Mouse (Mus musculus): ENCODE results near the gene Paxbp1.
A peak's percentile ranks its signal among the peaks of the same experiment; 100 is the strongest.

The Paxbp1 gene

DNA sequence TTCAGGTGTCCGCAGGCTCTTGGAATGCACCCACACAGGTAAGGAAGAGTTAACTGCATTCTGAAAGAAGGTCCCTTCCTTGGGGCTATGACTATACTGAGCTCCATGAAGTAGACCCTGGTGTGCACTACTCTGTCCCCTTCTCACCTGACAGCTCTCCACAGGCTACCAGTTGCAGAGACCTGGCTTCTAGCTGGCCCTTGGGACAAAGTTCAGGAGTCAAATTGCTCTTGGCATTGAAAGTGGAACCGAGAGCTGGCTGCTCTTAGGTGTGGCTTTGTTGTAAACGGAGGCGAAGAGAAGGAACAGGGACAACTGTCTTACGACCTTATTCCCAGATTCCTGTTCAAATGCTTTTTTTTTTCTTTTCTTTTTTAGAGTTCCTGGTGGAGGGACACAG, 10.8 kb upstream of the Paxbp1 start:
- DNase-seq (ENCODE audit: low read depth, low spot score), result no peak

DNA sequence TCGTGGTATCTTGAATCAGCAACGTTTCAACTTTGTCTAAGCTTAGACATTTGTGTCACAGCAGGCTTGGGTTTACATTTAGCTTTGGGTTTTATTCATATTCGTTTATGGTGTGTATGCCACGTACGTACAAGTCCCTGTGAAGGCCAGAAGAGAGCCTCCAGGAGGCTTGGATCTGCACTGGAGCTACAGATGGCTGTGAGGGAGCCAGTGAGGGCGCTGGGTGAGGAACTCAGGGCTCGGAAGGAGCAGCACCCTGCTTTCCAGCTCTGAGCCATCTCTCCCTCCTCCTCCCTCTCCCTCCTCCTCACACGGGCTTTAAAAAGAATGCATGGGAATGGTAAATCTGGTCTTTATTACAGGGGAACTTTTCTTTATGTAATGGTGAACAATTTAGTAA, 9.3 kb upstream of the Paxbp1 start:
- no peak for DNase-seq (ENCODE audit: low read depth, low spot score)

DNA sequence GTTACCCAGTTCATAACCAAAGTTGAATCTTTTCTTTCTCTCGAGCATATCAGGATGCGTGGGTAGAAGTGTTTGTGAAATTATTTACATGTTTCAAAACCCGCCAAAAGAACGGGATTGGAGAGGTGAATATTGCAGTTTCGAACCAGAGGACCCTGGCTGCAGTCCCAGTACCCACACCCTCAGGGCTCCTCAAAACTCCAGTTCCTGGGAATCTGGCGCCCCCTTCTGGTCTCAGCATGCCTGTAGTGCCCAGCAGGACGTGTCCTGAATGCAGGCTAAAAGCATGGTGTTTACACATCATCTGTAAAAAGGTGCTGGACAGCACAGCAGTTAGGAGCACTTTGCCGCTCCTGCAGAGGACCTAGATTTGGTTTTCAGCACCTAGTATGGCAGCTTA, 1.2 kb upstream of the Paxbp1 start:
- peak; percentile 27 for DNase-seq (ENCODE audit: low read depth, low spot score)

DNA sequence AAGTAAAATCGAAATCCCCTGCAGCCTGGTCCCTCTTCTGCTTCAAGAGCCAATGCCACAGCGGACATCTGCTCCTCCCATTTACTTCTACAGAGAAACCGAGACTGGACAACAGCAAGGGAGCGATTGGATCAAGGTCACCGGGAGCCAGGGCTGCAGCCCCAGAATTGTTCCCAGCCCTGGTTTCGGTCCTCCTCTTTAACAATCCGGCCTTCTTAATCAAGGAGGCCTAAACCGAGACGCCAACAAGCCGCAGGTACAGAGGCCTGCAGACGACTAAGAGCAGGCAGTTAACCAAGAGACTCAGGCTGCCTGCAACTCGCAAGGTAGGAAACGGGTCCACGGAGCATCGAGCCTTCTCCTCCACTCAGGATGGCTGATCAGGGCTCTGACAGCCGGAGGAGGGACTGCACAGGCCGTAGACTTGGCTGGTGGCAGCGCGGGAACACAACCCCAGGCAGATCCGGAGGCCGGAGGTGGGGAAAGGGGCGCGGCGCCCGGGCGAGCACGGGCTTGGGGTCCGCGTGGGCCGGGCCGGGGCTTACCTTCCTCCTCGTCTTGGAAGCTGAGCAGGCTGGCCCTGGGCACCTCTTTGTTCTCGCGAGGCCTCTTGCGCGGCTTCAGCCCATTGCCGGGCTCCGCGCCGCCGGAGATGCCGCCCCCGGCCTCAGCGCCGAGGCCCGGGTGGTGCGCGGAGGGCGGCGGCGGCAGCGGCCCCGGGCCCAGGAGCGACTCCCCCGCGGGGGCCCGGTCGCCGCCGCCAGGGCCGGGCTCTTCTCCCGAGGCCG, 688 bp downstream of the Paxbp1 start:
- peak; percentile 36 for DNase-seq (ENCODE audit: low read depth, low spot score)

DNA sequence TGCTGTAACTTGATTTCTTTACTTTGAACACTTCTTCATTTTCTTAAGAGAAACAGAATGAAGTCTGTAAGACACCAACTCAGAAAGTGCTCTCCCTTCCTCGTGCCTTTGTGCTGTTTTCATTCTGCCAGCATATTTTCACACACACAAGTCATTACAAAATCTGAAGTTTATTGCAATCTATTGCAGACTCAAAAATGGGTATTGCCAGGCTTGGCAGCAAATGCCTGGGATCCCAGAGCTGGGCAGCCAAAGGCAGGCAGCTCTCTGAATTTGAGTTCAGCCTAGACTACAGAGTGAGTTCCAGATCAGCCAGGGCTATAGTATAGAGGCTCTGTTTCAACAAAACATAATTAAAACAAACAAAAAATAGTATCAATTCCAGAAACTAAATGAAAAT, 1.7 kb downstream of the Paxbp1 start:
- no peak for DNase-seq (ENCODE audit: low read depth, low spot score)

DNA sequence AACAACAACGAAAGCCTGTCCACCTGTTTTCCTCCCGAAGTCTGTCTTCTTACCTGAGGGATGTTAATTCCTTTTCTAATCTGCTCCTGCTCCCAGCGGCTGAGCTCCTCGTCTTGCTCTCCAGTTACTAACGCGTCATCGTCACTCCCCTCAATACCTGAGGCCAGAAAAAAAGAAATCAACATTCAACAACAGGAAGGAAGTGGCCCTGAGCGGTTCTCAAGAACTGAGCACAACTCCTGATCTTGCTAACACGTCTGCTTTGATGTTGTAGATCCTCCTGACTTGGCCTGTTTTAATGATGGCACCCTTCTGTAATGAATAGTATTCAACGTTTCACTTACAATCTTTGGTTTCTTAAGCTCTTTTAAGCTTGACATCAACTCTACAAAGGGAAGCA, 8.5 kb downstream of the Paxbp1 start:
- DNase-seq (ENCODE audit: low read depth, low spot score), result no peak

DNA sequence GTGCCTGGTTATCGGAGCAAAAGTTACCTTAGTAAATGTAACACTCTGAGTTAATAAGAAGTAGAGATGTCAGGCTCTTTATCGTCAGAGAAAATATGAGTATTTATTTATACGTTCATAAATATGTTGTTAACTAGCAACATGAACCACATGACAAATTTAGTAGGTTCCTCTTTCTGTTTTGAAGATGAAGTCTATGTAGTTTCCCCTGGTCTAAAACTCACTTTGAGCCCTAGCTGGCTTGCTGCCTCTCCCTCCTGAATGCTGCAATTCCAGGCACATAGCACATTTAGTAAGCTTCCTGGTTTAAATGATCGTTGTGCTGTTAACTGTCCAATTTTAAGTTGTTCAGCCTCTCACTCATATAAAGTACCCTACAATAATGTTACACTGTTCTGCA, 13.6 kb downstream of the Paxbp1 start:
- DNase-seq (ENCODE audit: low read depth, low spot score), result no peak

DNA sequence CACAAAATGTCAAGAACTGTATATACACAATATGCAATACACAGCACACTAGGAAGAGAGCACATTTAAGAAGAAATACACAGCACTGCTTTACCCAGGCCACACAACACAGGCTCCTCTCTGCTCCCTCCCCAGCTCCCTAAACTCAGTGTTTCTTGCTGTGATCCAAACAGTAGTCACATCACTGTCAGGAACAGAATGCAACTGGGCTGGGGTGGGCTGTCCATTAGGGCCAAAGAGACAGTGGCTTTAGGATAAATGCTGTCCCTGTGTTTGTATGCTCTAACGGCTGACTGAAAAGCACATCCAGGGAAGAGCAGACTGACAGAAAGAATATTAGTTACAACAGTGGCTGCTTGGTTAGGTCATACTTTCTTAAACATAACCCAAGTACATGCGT, 14.4 kb downstream of the Paxbp1 start:
- no peak for DNase-seq (ENCODE audit: low read depth, low spot score)

DNA sequence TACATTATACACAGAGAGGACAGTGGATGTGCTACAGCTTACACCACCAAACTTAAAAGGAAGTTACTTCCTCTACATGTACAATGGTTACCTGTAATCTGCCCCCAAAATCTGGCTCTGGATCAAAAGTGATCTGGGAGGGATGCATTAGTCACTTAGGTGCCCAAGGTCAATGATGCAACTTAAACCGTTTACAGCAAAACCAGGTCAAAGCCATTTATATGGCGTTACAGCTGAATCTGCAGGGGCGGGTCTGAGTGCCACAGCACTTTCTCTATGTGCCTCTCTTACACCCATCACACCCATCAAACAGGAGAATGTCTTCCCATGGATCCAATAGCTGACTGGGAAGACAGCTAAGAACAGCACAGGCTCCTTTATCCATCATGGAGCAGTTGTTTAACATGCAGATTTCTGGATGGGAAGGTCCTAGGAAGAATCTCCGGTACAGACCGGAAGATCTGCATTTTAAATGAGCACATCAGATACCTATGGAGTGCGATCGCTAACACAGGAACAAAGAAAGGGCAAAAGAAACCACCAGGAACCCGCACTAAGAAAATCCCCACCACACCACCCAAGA, 15.1 kb downstream of the Paxbp1 start:
- no peak for DNase-seq (ENCODE audit: low read depth, low spot score)

DNA sequence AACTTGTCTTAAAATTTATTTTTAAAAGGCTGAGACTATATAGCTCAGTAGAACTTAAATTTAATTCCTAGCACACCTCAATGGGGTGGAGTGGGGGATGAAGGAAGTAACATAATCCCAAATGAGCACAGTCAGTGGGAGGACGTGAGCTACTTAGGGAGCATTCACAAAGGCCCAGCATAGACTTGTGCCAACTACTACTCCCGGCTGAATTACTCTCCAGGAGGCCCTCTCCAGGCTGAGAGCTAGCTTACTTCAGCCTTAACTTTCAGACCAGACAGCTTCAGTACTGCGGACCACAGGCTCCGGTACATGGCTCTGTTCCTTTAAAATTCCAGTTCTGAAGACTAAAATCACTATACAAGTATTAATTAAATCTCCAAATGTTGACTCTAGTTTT, 18.1 kb downstream of the Paxbp1 start:
- no peak for DNase-seq (ENCODE audit: low read depth, low spot score)

DNA sequence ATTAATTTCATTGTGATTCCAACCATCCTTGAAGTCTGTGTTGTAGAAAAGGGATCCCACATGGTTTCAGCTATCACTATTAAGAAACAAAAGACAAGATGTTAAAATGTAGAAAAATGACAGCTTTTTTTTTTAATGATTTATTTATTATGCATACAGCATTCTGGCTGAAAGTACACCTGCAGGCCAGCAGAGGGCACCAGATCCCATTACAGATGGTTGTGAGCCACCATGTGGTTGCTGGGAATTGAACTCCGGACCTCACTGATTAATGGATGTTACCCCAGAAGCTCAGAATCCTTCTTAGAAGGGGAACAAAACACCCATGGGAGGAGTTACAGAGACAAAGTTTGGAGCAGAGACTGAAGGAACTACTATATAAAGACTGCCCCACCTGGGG, 21.0 kb downstream of the Paxbp1 start:
- no peak for DNase-seq (ENCODE audit: low read depth, low spot score)

DNA sequence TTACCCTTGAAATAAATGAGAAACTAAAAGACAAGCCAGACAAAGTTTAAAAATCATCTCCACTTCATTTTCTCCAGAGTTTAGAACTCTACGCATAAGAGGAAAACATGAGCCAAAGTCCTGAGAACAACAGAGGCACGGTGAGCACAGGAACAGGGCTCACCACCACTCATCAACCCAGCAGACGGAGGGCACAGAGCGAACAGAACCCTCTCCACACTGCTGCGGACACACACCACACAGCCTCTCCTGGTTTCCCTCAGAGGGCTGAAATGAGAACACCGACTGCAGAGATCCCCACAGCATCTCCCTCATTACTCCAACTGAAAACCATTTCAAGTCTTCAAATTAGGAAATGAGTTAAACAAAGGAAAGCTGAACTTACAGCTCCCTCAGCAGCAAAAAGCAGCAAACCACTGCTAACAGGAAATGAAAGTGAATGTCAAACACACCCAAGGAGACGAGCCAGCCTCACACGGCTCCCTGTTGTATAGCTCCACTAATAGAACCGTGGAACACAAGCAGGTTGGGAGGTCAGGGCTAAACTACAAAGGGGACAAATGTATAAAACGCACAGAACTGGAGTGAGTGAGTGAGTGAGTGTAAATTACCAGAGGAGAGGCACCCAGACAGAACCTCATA, 23.4 kb downstream of the Paxbp1 start:
- no peak for DNase-seq (ENCODE audit: low read depth, low spot score)

DNA sequence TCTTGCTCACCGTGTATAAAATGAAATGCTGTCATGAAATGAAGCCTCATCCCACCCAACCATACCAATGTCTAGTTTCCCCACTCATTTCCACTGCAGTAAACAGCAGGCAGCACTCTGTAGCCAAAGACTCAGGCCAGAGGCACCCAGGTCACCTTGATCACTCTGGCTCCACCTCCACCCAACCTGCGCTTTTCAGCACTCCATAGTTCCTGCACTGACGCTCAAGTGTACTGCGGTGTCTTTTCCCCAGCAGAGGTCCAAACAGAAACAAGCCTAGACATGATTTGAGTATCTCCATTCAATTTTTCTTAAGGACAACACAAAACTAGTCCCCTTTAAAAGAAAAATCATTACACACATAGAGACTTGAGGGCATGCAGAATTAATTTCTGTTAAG, 24.9 kb downstream of the Paxbp1 start:
- no peak for DNase-seq (ENCODE audit: low read depth, low spot score)

DNA sequence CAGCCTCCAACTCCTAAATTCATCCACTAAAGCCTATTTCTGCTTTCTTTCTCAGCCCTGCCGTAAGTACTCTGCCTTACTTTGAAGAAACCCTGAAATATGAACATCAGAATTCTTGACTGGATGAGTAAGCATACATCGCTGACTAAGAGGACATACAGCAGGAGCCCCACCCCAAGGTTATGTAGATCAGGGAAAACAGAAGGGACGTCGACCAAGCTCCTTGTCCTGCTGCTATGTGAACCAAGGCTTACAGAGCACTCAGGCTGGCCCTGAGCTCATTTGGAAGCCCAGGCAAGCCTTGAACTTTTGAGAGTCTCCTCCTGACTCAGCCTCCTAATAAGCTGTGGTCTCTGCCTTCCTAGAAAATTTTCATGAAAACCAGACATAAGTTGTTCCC, 28.6 kb downstream of the Paxbp1 start:
- no peak for DNase-seq (ENCODE audit: low read depth, low spot score)

DNA sequence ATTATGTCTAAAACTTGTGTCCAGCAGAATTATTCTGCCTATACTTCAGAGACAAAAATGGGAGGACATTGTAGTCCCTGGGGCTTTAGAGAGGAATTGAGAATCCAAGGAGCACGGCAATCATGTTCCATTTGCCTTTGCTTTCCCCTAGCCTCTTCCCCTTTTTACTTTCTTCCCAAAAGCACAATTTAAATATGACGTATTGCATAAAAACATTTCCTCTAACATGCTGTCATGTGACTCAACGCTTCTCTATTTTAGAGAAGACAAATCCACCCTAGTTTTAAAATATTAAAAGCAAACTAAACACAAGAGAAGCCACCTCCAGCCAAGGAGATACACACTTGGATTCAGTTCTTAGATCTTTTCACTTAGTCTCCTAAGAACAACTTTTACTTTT, 32.5 kb downstream of the Paxbp1 start:
- DNase-seq (ENCODE audit: low read depth, low spot score), result peak; percentile 17

DNA sequence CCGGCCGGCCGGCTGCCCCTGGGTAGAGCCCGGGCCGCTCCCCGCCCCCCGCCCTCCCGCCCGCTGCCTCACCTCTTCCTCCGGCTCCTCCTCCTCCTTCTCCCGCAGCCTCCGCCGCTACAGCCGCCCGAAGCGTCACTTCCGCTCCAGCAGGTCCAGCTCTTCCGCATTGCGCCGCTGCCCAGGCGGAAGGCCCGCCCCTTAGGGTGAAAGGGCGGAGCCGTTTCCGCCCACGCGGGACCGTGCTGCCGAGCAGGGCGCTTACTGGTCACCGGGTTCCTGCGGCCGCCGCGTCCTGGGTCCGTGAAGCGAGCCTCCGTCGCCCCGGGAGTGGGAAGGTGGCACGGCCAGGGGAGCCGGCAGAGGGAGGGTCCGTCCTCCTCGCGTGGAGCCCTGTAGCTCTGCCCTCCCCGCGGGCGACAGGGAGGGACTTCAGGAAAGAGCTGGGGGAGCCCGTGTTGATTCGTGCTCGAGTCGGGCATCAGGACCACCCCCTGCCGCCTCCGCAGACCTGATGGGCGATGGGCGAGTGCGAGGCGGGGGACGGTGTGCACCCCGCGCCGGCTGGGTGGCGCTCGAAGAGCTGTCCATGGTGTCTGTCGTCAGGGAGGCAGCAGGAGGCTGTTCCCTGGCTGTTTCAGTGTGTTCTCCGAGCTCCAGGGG, 33.2 kb downstream of the Paxbp1 start, which contains the start of gene Synj1:
Gene Synj1 (minus strand): TSS at position 288 of the 663 bp plus-strand sequence.
- DNase-seq (ENCODE audit: low read depth, low spot score), result peak; percentile 91

DNA sequence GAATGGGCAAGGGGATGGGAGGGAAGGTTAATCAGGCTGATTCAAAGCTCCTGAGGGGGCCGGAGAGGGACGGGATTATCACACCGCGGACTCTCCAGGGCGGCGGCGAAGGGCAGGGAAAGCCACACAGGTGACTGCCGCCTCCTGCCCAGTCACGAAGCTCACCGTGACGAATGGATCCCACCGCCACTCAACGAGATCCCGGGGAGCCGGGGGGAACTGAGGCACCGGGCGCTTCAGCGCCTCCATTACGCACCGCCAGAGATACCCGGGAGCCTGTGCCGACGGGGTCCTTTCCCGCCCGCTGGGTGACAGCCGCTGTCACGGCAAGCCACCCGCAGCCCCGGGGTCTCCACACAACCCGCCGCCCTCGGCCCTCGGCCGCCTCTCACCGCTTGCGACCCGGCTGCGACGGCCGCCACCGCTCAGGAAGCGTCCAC, 33.7 kb downstream of the Paxbp1 start:
- no peak for DNase-seq (ENCODE audit: low read depth, low spot score)

DNA sequence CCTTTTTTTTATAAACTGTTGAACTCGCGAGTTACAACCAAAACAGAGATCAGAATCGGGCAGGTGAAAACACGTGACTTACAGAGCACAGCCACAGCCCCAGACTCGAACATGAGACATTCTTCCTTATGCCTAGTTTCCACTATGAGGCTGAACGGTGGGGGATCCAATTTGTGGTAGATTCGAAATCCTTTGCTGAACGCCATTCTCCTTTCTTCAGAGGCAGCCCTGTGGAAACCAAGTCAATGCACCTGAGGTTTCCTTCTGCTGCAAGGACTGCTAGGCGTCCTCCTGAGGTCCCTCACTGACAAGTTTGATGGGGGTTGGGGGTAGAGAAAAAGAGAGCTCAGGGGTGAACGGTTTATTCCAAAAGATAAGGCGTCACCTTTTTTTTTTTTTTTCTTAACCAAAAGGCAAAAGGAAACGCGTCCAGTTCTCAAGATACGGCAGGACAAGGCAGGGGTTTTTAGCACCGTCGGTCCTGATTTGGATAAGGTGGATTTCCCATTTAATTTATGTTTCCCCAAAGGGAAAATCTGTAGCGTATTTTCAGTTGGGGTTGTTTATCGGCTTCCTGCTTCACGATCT, 34.3 kb downstream of the Paxbp1 start:
- DNase-seq (ENCODE audit: low read depth, low spot score), result no peak

DNA sequence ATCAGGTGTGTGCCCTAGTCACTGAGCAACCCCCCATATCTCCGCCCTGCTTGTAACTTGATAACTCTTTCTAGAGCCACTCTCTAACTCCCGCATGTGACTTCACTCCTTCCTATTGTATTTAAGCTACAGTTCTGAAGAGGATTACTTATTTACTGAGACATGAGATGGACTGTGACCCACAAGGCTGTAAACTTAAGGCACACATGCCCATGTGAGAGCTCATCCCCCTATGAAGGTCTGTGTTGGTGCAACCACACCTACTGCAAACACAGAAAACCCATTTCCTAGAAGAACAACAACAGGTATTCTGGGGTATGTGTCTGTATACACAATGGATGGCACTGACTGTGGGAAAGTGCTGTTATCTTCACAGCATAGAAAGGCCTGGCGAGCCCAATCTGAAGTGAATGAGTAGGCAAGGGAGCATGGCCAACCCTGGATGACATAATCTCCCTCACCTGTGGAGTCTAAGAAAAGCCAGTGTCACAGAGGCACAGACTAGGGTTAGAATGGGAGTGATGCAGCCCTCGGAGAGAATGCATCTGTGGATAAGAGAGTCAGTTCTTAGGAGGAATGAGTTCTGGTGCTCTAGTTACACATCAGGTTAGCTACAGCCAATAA, 39.3 kb downstream of the Paxbp1 start:
- DNase-seq (ENCODE audit: low read depth, low spot score), result no peak

DNA sequence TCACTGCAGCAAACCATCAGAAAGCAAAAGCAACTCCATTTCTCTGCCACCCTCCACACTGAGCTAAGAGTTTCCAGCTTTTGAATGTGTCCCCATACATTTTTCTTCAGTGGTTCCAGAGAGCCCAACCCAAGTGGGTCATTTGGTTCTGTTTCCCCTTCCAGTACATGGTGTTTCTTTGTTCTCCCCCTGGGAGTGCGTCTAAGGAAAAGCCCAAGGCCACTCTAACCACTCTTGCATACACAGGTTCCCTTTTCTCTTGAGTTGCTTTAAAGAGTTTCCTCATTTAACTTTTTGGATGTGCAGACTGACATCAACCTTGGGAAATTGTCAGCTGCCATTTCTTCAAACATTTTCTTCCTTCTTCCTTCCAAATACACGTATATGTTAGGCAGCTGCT, 43.2 kb downstream of the Paxbp1 start:
- DNase-seq (ENCODE audit: low read depth, low spot score), result no peak

DNA sequence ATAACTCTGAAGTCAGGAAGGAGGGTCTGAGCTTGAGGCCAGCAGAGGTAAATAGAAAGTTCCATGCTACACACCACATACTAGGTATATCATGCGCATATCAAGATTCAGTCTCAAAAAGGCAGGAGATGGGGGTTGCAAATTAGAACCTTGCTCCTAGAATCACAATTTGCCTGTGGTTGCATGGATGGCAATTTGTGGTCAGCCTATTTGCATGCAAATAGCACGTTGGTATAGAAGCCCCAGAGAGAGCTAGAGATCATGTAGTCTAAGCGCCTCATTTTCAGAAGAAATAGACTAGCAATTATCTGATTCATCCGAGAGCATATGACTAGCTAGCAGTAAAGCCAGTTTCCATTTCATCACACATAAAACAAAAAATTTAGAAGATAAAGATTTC, 44.5 kb downstream of the Paxbp1 start:
- DNase-seq (ENCODE audit: low read depth, low spot score), result no peak

DNA sequence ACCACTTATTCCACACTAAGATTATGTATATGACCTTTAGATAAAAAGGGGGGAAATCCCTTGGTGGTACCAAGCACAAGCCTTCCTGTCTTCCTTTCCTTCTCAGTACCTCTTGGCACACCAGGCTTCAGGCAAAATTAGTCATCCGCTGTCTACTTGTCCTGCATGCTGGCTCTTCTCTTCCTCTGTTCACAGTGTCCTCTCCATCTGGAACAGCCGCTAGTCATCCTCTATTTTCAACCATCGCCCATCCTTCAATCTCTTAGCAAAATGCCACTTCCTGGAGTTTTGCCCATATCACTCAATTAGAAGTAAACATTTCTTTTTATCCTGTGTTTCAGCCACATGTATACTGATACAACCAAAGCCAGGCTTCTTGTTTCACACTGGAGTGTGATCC, 46.5 kb downstream of the Paxbp1 start:
- no peak for DNase-seq (ENCODE audit: low read depth, low spot score)

All from skeletal muscle tissue, adult 2 months (tissue).